Mouse (Mus musculus): ENCODE data around the gene Pygb. TPM values are rescaled to one million over a fixed set of nuclear protein-coding genes. Genes with fewer than 3 reads are reported as not detected.

The Pygb gene
- polyA plus RNA-seq, 1 experiment from 2014 or later = 57.8 TPM

GRCm38 (mm10) chr2:150755016-150755415 is 31.5 kb upstream of the Pygb start:
- Histone ChIP-seq H3K27me3 (ENCODE audit: control insufficient read depth, insufficient read depth, low read length) (no peaks in the 10 kb centered on the region), H3K4me2 (replicated peaks; ENCODE audit: low read depth, low read length) (no peak overlapping the region), H3K9me3 (ENCODE audit: control insufficient read depth, low read length) (no peaks in the 10 kb centered on the region), H3K36me3 (ENCODE audit: control insufficient read depth, insufficient read depth, low read length) (peaks cover 32% of the 10 kb centered on the region), H3K4me3 (ENCODE audit: low read length) (no peak overlapping the region), H3K9ac (ENCODE audit: low read depth, low read length) (no peak overlapping the region), H3K4me1 (ENCODE audit: control insufficient read depth, insufficient read depth, low read length) (peaks cover 2% of the 10 kb centered on the region; the same call in 1 of the 2 replicates), H3K27ac (ENCODE audit: low read depth, low read length) (no peak overlapping the region)
- 93% methylated on average over 3 of the region's 3 CpGs for WGBS
- ATAC-seq (ENCODE audit: low FRiP score, low TSS enrichment) = no peak

- Histone ChIP-seq H3K36me3 (ENCODE audit: control insufficient read depth, insufficient read depth, low read length) (peaks cover 47% of the 10 kb centered on the region), H3K4me3 (ENCODE audit: low read length) (no peak overlapping the region), H3K4me1 (ENCODE audit: control insufficient read depth, insufficient read depth, low read length) (no peaks in the 10 kb centered on the region), H3K9me3 (ENCODE audit: control insufficient read depth, low read length) (no peaks in the 10 kb centered on the region), H3K27me3 (ENCODE audit: control insufficient read depth, insufficient read depth, low read length) (no peaks in the 10 kb centered on the region), H3K27ac (ENCODE audit: low read depth, low read length) (no peak overlapping the region), H3K4me2 (replicated peaks; ENCODE audit: low read depth, low read length) (no peak overlapping the region), H3K9ac (ENCODE audit: low read depth, low read length) (no peak overlapping the region)
- WGBS = 87% methylated on average over 7 of the region's 7 CpGs
- ATAC-seq (ENCODE audit: low FRiP score, low TSS enrichment) = no peak
These were observed 25.1 kb upstream of the Pygb start for GRCm38 (mm10) chr2:150761476-150761875.

DNA sequence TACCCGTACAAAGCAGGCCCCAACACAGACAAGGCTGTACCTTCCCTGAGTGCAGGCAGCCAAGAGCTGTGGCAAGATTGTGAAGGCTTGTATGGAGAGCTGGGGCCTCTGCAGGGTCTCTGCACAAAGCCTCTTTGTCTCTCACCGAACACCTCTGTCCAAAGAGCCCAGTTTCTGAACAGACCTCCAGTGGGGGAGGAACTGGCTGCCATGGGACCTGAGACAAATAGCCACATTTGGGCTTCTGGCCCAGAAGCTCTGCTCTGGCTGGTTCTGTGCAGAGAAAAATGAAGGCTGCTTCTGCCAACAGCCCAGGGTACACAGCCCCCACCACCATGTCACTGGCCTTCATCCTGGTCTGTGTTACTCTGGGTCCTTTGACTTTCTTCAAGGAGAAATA is 20.9 kb upstream of the Pygb start:
- Histone ChIP-seq H3K9me3 (ENCODE audit: control insufficient read depth, low read length) (no peaks in the 10 kb centered on the region), H3K4me2 (replicated peaks; ENCODE audit: low read depth, low read length) (no peak overlapping the region), H3K9ac (ENCODE audit: low read depth, low read length) (no peak overlapping the region), H3K27ac (ENCODE audit: low read depth, low read length) (no peak overlapping the region), H3K4me3 (ENCODE audit: low read length) (no peak overlapping the region), H3K27me3 (ENCODE audit: control insufficient read depth, insufficient read depth, low read length) (no peaks in the 10 kb centered on the region), H3K4me1 (ENCODE audit: control insufficient read depth, insufficient read depth, low read length) (no peaks in the 10 kb centered on the region; the same call in 1 of the 2 replicates), H3K36me3 (ENCODE audit: control insufficient read depth, insufficient read depth, low read length) (peaks cover 41% of the 10 kb centered on the region)
- 80% methylated on average over 2 of the region's 2 CpGs for WGBS
- ATAC-seq (ENCODE audit: low FRiP score, low TSS enrichment) = no peak

DNA sequence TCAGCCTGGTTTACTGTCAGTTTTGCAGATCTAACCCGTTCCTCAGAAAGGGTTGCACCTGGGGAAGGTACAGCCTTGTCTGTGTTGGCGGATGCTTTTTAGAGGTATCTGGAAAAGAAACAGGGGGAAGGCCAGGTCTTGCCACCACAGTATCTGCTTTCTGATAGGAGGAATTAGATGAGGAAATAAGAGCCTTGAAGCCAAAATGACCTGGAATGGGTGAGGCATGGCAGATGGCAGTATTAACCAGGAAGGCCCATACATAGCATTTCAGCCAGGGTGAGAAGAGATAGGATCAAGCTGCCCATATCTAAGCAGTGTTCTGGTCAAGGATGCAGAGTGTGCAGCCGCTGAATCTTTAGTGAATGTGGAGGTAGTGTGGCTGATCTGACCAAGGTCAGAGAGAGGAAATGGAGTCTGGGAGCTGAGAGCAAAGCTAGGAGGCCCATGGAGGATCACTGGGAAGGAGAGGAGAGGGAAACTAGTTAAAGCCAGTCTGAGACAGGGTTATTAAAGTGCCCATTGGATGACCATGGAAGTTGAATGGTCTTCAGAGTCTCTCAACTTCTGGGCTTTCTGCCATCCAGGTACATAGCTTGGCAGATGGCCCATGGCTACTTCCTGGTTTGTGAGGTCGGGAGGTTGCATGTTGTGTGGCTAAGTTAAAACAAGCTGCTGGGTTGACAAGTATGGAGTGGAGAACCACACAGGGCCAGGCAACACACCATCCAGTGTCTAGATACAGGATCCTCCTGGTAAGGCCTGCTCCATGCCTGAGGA is 20.3 kb upstream of the Pygb start:
- WGBS = 86% methylated on average over 4 of the region's 4 CpGs
- ATAC-seq (ENCODE audit: low FRiP score, low TSS enrichment) = no peak
- Histone ChIP-seq H3K4me1 (ENCODE audit: control insufficient read depth, insufficient read depth, low read length) (peaks cover 5% of the 10 kb centered on the region), H3K9me3 (ENCODE audit: control insufficient read depth, low read length) (no peaks in the 10 kb centered on the region), H3K9ac (ENCODE audit: low read depth, low read length) (no peak overlapping the region), H3K27me3 (ENCODE audit: control insufficient read depth, insufficient read depth, low read length) (no peaks in the 10 kb centered on the region), H3K36me3 (ENCODE audit: control insufficient read depth, insufficient read depth, low read length) (peaks cover 37% of the 10 kb centered on the region), H3K4me2 (replicated peaks; ENCODE audit: low read depth, low read length) (no peak overlapping the region), H3K4me3 (ENCODE audit: low read length) (no peak overlapping the region), H3K27ac (ENCODE audit: low read depth, low read length) (no peak overlapping the region)

DNA sequence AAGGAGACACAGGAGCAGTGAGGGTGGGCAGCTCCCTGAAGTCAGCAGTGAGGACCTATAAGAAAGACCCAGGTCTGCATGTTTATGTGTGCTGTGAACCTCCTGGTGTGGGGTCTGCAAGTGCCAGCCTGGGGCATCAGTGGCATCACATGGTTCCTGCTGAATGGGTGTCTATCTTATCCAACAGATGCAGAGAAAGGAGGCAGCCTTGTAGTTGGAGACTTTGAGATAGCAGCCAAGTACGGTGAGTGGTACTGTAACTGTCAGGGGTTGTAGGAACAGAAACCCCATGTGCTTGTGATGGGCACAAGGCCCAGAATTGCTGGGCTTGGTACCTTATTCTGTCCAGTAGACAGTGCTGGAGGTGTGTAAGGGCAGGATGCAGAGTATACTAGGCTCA is 17.9 kb upstream of the Pygb start:
- peaks cover 17% of the 10 kb centered on the region for H3K4me1 ChIP-seq (ENCODE audit: control insufficient read depth, insufficient read depth, low read length)
- no peaks in the 10 kb centered on the region for H3K27me3 ChIP-seq (ENCODE audit: control insufficient read depth, insufficient read depth, low read length)
- H3K9me3 ChIP-seq (ENCODE audit: control insufficient read depth, low read length) = no peaks in the 10 kb centered on the region
- no peak for ATAC-seq (ENCODE audit: low FRiP score, low TSS enrichment)
- 100% methylated on average over 1 of the region's 1 CpGs for WGBS
- H3K4me2 ChIP-seq (replicated peaks; ENCODE audit: low read depth, low read length) = no peak overlapping the region
- H3K27ac ChIP-seq (ENCODE audit: low read depth, low read length) = no peak overlapping the region
- peaks cover 26% of the 10 kb centered on the region for H3K36me3 ChIP-seq (ENCODE audit: control insufficient read depth, insufficient read depth, low read length)
- no peak overlapping the region for H3K9ac ChIP-seq (ENCODE audit: low read depth, low read length)
- no peak overlapping the region for H3K4me3 ChIP-seq (ENCODE audit: low read length)

GRCm38 (mm10) chr2:150770747-150771146 is 15.8 kb upstream of the Pygb start:
- Histone ChIP-seq H3K36me3 (ENCODE audit: control insufficient read depth, insufficient read depth, low read length) (peaks cover 18% of the 10 kb centered on the region; the same call in 1 of the 2 replicates), H3K4me1 (ENCODE audit: control insufficient read depth, insufficient read depth, low read length) (peaks cover 19% of the 10 kb centered on the region), H3K27me3 (ENCODE audit: control insufficient read depth, insufficient read depth, low read length) (no peaks in the 10 kb centered on the region), H3K27ac (ENCODE audit: low read depth, low read length) (0 out of 2 replicates have a peak overlapping the region, but pooled peaks have one; percentile 37), H3K4me3 (ENCODE audit: low read length) (no peak overlapping the region), H3K9ac (ENCODE audit: low read depth, low read length) (no peak overlapping the region), H3K4me2 (replicated peaks; ENCODE audit: low read depth, low read length) (no peak overlapping the region), H3K9me3 (ENCODE audit: control insufficient read depth, low read length) (no peaks in the 10 kb centered on the region)
- WGBS = 38% methylated on average over 1 of the region's 1 CpGs
- ATAC-seq (ENCODE audit: low FRiP score, low TSS enrichment) = peak; percentile 62

DNA sequence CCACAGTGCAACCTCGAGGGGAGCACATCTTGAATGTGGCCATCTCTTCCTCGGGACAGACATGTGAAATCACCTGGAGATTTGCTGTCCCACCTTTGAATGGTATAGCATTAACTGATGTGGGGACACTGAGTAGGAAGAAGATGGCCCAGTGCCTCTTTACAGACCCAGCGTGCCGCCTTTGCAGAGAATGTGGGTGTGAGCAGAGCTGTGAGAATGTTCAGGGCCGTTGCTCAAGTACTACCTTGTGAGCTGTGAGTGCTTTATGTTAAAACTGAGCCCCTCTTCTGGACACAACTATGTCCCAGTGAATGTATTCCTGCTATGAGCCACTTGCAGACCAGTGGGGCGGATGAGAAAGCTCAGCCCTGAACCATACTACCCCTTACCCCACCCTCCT is 15.4 kb upstream of the Pygb start:
- no peak overlapping the region for H3K4me2 ChIP-seq (replicated peaks; ENCODE audit: low read depth, low read length)
- no peak; the same call in 1 of the 2 replicates for ATAC-seq (ENCODE audit: low FRiP score, low TSS enrichment)
- WGBS = 64% methylated on average over 6 of the region's 6 CpGs

GRCm38 (mm10) chr2:150771996-150772395 is 14.5 kb upstream of the Pygb start:
- H3K4me1 ChIP-seq (ENCODE audit: control insufficient read depth, insufficient read depth, low read length) = peaks cover 20% of the 10 kb centered on the region
- peak; percentile 10; the same call in 1 of the 2 replicates for ATAC-seq (ENCODE audit: low FRiP score, low TSS enrichment)
- no peak overlapping the region for H3K27ac ChIP-seq (ENCODE audit: low read depth, low read length)
- H3K4me2 ChIP-seq (replicated peaks; ENCODE audit: low read depth, low read length) = no peak overlapping the region
- peaks cover 16% of the 10 kb centered on the region; the same call in 1 of the 2 replicates for H3K36me3 ChIP-seq (ENCODE audit: control insufficient read depth, insufficient read depth, low read length)
- no peaks in the 10 kb centered on the region for H3K27me3 ChIP-seq (ENCODE audit: control insufficient read depth, insufficient read depth, low read length)
- no peaks in the 10 kb centered on the region for H3K9me3 ChIP-seq (ENCODE audit: control insufficient read depth, low read length)
- WGBS = 84% methylated on average over 8 of the region's 8 CpGs
- H3K9ac ChIP-seq (ENCODE audit: low read depth, low read length) = no peak overlapping the region
- H3K4me3 ChIP-seq (ENCODE audit: low read length) = no peak overlapping the region

More for the DNA sequence above, 15.4 kb upstream of the Pygb start:
- Histone ChIP-seq H3K9ac (ENCODE audit: low read depth, low read length) (no peak overlapping the region), H3K9me3 (ENCODE audit: control insufficient read depth, low read length) (no peaks in the 10 kb centered on the region), H3K36me3 (ENCODE audit: control insufficient read depth, insufficient read depth, low read length) (peaks cover 18% of the 10 kb centered on the region; the same call in 1 of the 2 replicates), H3K4me1 (ENCODE audit: control insufficient read depth, insufficient read depth, low read length) (peaks cover 20% of the 10 kb centered on the region), H3K27ac (ENCODE audit: low read depth, low read length) (peak overlapping the region; percentile 37; the same call in 1 of the 2 replicates), H3K27me3 (ENCODE audit: control insufficient read depth, insufficient read depth, low read length) (no peaks in the 10 kb centered on the region), H3K4me3 (ENCODE audit: low read length) (no peak overlapping the region)

GRCm38 (mm10) chr2:150772466-150773119 is 13.9 kb upstream of the Pygb start:
- Histone ChIP-seq H3K9ac (ENCODE audit: low read depth, low read length) (no peak overlapping the region), H3K27ac (ENCODE audit: low read depth, low read length) (no peak overlapping the region), H3K4me1 (ENCODE audit: control insufficient read depth, insufficient read depth, low read length) (peaks cover 20% of the 10 kb centered on the region), H3K27me3 (ENCODE audit: control insufficient read depth, insufficient read depth, low read length) (no peaks in the 10 kb centered on the region), H3K36me3 (ENCODE audit: control insufficient read depth, insufficient read depth, low read length) (peaks cover 14% of the 10 kb centered on the region; the same call in 1 of the 2 replicates), H3K4me3 (ENCODE audit: low read length) (no peak overlapping the region), H3K9me3 (ENCODE audit: control insufficient read depth, low read length) (no peaks in the 10 kb centered on the region), H3K4me2 (replicated peaks; ENCODE audit: low read depth, low read length) (no peak overlapping the region)
- ATAC-seq (ENCODE audit: low FRiP score, low TSS enrichment) = no peak
- WGBS = 67% methylated on average over 10 of the region's 10 CpGs

All from kidney, embryonic 14.5 days (tissue).